Mouse (Mus musculus) thymus, adult 2 months (tissue): ENCODE measurements at regions not wholly inside any gene's neighbourhood (a gene's known extent, or its start where the extent isn't known, plus 50 kb on each side); places are given as distances from the start of the nearest gene placed in this dataset.

Source experiments
- CTCF ChIP-seq: fragments of 200-500 bp; IDR thresholded peaks from 2 replicates; pipeline ENCODE4 v1.5.1; 2012; ENCODE audit warnings: mild to moderate bottlenecking, control low read depth, low read length, moderate library complexity, borderline replicate concordance; ENCODE audit not compliant: control insufficient read depth, poor library complexity, insufficient read depth; ENCODE audit errors: extremely low read depth
- POLR2A ChIP-seq: fragments of 200-500 bp; IDR thresholded peaks from 2 replicates; pipeline ENCODE4 v1.6.1; 2012; ENCODE audit warnings: mild to moderate bottlenecking, low read length, control low read depth, moderate library complexity; ENCODE audit not compliant: control insufficient read depth, poor library complexity, insufficient read depth; ENCODE audit errors: extremely low read depth

- TF ChIP-seq CTCF: no peak
- no peak for TF ChIP-seq POLR2A
Observed at GRCm38 (mm10) chr3:120875740-120876139, 295.8 kb downstream of the Rwdd3 start.
